Mouse (Mus musculus) stomach, embryonic 14.5 days (tissue): Measurements from ENCODE around the gene Pvr. TPM values are rescaled to one million over a fixed set of nuclear protein-coding genes. Genes with fewer than 3 reads are reported as not detected.

Source experiments
- ATAC-seq: fragments of 200-750 bp; cut with Nextera tagmentation; 2 replicates; pipeline ENCODE4 v1.8.0; 2017; ENCODE audit warnings: low read depth, moderate TSS enrichment; ENCODE audit not compliant: insufficient number of reproducible peaks, insufficient read depth, low FRiP score
- H3K27ac ChIP-seq: fragments of 300-500 bp; sonication (generic); 2 replicates; pipeline ENCODE4 v1.5.1; 2014; ENCODE audit warnings: mild to moderate bottlenecking, low read length, moderate library complexity, mixed read lengths
- H3K27me3 ChIP-seq: fragments of 300-500 bp; sonication (generic); 2 replicates; pipeline ENCODE4 v1.6.1; 2014; ENCODE audit warnings: low read length, control low read depth, mixed read lengths; ENCODE audit not compliant: control insufficient read depth, insufficient read depth
- H3K36me3 ChIP-seq: fragments of 300-500 bp; sonication (generic); 2 replicates; pipeline ENCODE4 v1.6.1; 2014; ENCODE audit warnings: mild to moderate bottlenecking, control low read depth, low read length, moderate library complexity, mixed read lengths; ENCODE audit not compliant: control insufficient read depth, insufficient read depth
- H3K4me1 ChIP-seq: fragments of 300-500 bp; sonication (generic); 2 replicates; pipeline ENCODE4 v1.6.1; 2014; ENCODE audit warnings: low read length, control low read depth, mixed read lengths; ENCODE audit not compliant: control insufficient read depth, insufficient read depth
- H3K4me2 ChIP-seq: fragments of 300-500 bp; sonication (generic); replicated peaks from 2 replicates; pipeline ENCODE4 v1.6.1; 2014; ENCODE audit warnings: low read depth, low read length, control low read depth
- H3K4me3 ChIP-seq: fragments of 300-500 bp; sonication (generic); 2 replicates; pipeline ENCODE4 v1.5.1; 2014; ENCODE audit warnings: low read depth, low read length, control low read depth
- H3K9ac ChIP-seq: fragments of 300-500 bp; sonication (generic); replicated peaks from 2 replicates; pipeline ENCODE4 v1.6.1; 2014; ENCODE audit warnings: low read depth, mild to moderate bottlenecking, control low read depth, low read length, moderate library complexity, mixed read lengths
- H3K9me3 ChIP-seq: fragments of 300-500 bp; sonication (generic); 2 replicates; pipeline ENCODE4 v1.6.1; 2016; ENCODE audit warnings: low read depth, low read length, control low read depth; ENCODE audit not compliant: control insufficient read depth
- WGBS: fragments of 180-500 bp; shearing (Covaris S2); extraction: QIAGEN DNeasy Blood & Tissue Kit; methylation state at CpG from one replicate; pipeline ENCODE4 v1.1.7; 2014; 5-methylcytosine and 5-hydroxymethylcytosine counted together
- polyA plus RNA-seq: library from polyadenylated mRNA; unstranded; fragments of >200 nt; fragmentation: Nextera tagmentation; extraction: Ambion mirVana; gene quantifications from 2 replicates; pipeline ENCODE4 v1.2.1, GENCODE M21; 2014

Pvr gene
- polyA plus RNA-seq, 1 experiment from 2014 or later = 11.7 TPM

GRCm38 (mm10) chr7:19911695-19912524 lies 9.1 kb downstream of the Pvr start:
- ATAC-seq = no peak
- no peak overlapping the region for H3K4me2 ChIP-seq
- no peak overlapping the region for H3K4me3 ChIP-seq
- WGBS = 90% methylated on average over 23 of the region's 23 CpGs
- no peaks in the 10 kb centered on the region for H3K9me3 ChIP-seq
- H3K9ac ChIP-seq = no peak overlapping the region
- peaks cover 19% of the 10 kb centered on the region for H3K36me3 ChIP-seq
- no peak overlapping the region for H3K27ac ChIP-seq
- no peaks in the 10 kb centered on the region for H3K27me3 ChIP-seq
- H3K4me1 ChIP-seq = no peaks in the 10 kb centered on the region

GRCm38 (mm10) chr7:19911292-19911658 lies 9.7 kb downstream of the Pvr start:
- 85% methylated on average over 6 of the region's 6 CpGs for WGBS
- no peak for ATAC-seq
- no peaks in the 10 kb centered on the region for H3K4me1 ChIP-seq
- no peaks in the 10 kb centered on the region for H3K27me3 ChIP-seq
- H3K4me2 ChIP-seq = no peak overlapping the region
- H3K27ac ChIP-seq = no peak overlapping the region
- H3K4me3 ChIP-seq = no peak overlapping the region
- no peak overlapping the region for H3K9ac ChIP-seq
- peaks cover 16% of the 10 kb centered on the region for H3K36me3 ChIP-seq
- no peaks in the 10 kb centered on the region for H3K9me3 ChIP-seq

- 49% methylated on average over 21 of the region's 21 CpGs for WGBS
- ATAC-seq = peak; percentile 53
- no peak overlapping the region for H3K9ac ChIP-seq
- no peaks in the 10 kb centered on the region for H3K27me3 ChIP-seq
- no peaks in the 10 kb centered on the region; the same call in 1 of the 2 replicates for H3K9me3 ChIP-seq
- H3K27ac ChIP-seq = no peak overlapping the region
- H3K4me2 ChIP-seq = no peak overlapping the region
- H3K36me3 ChIP-seq = peaks cover 10% of the 10 kb centered on the region
- no peaks in the 10 kb centered on the region for H3K4me1 ChIP-seq
- no peak overlapping the region for H3K4me3 ChIP-seq
Measured at GRCm38 (mm10) chr7:19910421-19911291, 10.3 kb downstream of the Pvr start.

GRCm38 (mm10) chr7:19889881-19890280 lies 31.1 kb downstream of the Pvr start:
- 55% methylated on average over 8 of the region's 8 CpGs for WGBS
- H3K4me1 ChIP-seq = no peaks in the 10 kb centered on the region
- no peak overlapping the region for H3K27ac ChIP-seq

GRCm38 (mm10) chr7:19887849-19888248 lies 33.1 kb downstream of the Pvr start, which contains the start of gene Ceacam19:
Ceacam19 (minus strand) TSS chr7:19887965.
- Histone ChIP-seq H3K27me3 (no peaks in the 10 kb centered on the region), H3K36me3 (no peaks in the 10 kb centered on the region), H3K9me3 (no peaks in the 10 kb centered on the region), H3K4me2 (no peak within 1 kb of the TSS), H3K4me3 (no peak within 1 kb of the TSS), H3K27ac (no peak within 1 kb of the TSS), H3K9ac (no peak within 1 kb of the TSS), H3K4me1 (no peaks in the 10 kb centered on the region)
- WGBS = 57% methylated on average over 7 of the region's 7 CpGs
- no peak for ATAC-seq

More at GRCm38 (mm10) chr7:19889881-19890280, 31.1 kb downstream of the Pvr start:
- Histone ChIP-seq H3K4me2 (no peak overlapping the region), H3K27me3 (no peaks in the 10 kb centered on the region), H3K9me3 (no peaks in the 10 kb centered on the region), H3K4me3 (no peak overlapping the region), H3K36me3 (no peaks in the 10 kb centered on the region), H3K9ac (no peak overlapping the region)
- no peak for ATAC-seq

- Histone ChIP-seq H3K9me3 (no peaks in the 10 kb centered on the region), H3K9ac (no peak overlapping the region), H3K4me3 (no peak overlapping the region), H3K27ac (no peak overlapping the region), H3K4me1 (no peaks in the 10 kb centered on the region), H3K27me3 (no peaks in the 10 kb centered on the region), H3K36me3 (no peaks in the 10 kb centered on the region), H3K4me2 (no peak overlapping the region)
- 79% methylated on average over 8 of the region's 8 CpGs for WGBS
- no peak for ATAC-seq
Measured at GRCm38 (mm10) chr7:19880754-19881153, 40.2 kb downstream of the Pvr start.

- no peak overlapping the region for H3K27ac ChIP-seq
- no peaks in the 10 kb centered on the region for H3K9me3 ChIP-seq
- no peak for ATAC-seq
- WGBS = 35% methylated on average over 14 of the region's 14 CpGs
- H3K9ac ChIP-seq = no peak overlapping the region
- H3K4me3 ChIP-seq = no peak overlapping the region
- H3K36me3 ChIP-seq = no peaks in the 10 kb centered on the region
- H3K27me3 ChIP-seq = no peaks in the 10 kb centered on the region
- H3K4me1 ChIP-seq = no peaks in the 10 kb centered on the region
- no peak overlapping the region for H3K4me2 ChIP-seq
Measured at GRCm38 (mm10) chr7:19876781-19877425, 44.1 kb downstream of the Pvr start.

- Histone ChIP-seq H3K4me3 (no peak overlapping the region), H3K4me1 (no peaks in the 10 kb centered on the region), H3K4me2 (no peak overlapping the region), H3K9ac (no peak overlapping the region), H3K27me3 (no peaks in the 10 kb centered on the region), H3K27ac (no peak overlapping the region), H3K36me3 (no peaks in the 10 kb centered on the region), H3K9me3 (no peaks in the 10 kb centered on the region)
- WGBS = 46% methylated on average over 13 of the region's 13 CpGs
- no peak for ATAC-seq
Measured at GRCm38 (mm10) chr7:19875948-19876682, 44.8 kb downstream of the Pvr start.
